Mouse (Mus musculus) adrenal gland, postnatal 10 days (tissue): Measurements from ENCODE around the gene Cavin4. TPM values are rescaled to one million over a fixed set of nuclear protein-coding genes. Genes with fewer than 3 reads are reported as not detected.

Source experiments
- DNase-seq: peaks from one replicate; pipeline ENCODE4 v3.0.0; 2021; ENCODE audit warnings: mixed read lengths
- long read RNA-seq, 2 experiments: library from polyadenylated mRNA; stranded (forward); transcript quantifications; one replicate each; pipeline ENCODE4 v2.0.0; 2021
- total RNA-seq, 2 experiments: library from RNA; stranded (reverse); gene quantifications; 2 replicates each; pipeline ENCODE4 v1.2.3; 2021

Cavin4 gene
- total RNA-seq: 10 to 100 TPM in 1 of 2 experiments, 1 to 10 TPM in 1; 3.6 to 14.0 TPM
- long read RNA-seq, experiment 1, partial matches to known transcripts: 0 of 2 reads
- long read RNA-seq, experiment 1, other reads (novel, unspliced or antisense): 0 of 2 reads
- long read RNA-seq, experiment 2, partial matches to known transcripts: 0 of 3 reads
- long read RNA-seq, experiment 2, other reads (novel, unspliced or antisense): 0 of 3 reads

DNA sequence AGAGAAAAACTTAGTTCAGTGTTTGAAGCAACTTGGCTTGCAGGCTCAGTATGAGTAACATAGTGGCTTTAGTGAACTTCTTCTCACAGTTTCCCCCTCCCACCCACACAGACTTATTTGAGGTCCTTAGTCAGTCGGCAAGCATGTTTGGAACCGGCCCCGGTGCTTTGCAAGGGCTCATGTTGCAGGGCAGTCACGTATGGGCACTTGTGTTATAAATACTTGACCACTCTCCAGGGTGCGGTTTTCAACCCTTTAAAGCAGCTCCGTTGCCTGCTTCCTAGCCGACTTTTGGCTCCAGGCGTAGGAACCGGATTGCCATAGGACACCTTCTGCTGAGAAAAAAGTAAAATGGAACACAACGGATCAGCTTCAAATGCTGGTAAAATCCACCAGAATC lies at the start of gene Cavin4:
Gene Cavin4 (plus strand): TSS at position 244 of the 400 bp plus-strand sequence.
- no peak for DNase-seq

DNA sequence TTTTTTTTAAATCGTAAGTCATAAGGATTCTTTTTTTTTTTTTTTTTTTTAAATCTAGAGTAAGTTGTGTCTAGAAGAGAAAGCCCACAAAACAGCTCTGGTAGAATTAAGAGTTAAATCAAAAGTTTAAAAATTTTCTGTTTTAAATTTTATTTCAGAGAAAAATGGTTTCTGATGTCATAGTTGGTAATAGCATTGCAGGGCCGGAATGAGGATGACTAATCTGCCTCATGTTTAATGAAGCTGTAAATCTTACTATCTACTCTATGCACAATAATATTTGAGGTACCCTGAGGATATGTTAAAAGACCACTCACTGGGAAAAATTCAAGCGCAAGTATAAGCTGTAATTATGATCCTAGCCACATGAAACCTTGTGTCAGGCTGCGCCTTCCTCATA lies 47.8 kb upstream of the Cavin4 start:
- DNase-seq: no peak

DNA sequence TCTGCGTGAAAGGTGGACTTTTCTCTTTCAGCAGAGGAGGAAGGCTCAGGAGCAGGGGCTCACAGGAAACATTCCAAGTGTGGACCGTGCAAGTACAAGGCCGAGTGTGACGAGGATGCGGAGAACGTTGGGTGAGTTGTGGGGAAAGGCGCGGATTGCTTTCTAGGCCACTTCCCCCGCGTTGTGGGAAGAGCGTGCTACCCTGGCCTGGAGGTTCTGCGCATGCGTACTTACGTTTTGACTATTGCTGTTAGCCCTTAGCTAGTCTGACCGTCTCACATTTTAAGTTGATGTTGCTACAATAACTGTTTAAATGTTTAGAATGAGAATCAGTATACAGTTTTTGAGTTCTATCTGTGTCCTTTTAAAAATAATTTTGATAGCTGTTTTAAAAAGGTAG lies 46.1 kb upstream of the Cavin4 start:
- no peak for DNase-seq

DNA sequence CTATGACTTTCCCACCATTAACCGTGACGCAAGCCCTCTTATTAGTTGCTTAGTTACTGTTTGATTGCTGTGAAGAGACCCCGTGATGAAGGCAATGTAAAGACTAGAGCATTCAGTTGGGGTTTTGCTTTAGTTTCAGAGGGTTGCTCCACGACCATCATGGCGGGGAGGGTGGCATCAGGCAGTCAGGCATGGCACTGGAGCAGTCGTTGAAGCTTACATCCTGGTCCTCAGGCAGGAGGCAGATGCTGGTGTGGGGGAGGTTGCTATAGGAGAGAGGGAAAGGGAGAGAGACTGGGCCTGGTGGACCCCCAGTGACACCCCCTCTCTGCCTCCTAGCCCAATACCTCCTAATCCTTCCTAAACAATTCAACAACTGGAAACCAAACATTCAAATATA lies 43.2 kb upstream of the Cavin4 start:
- no peak for DNase-seq

DNA sequence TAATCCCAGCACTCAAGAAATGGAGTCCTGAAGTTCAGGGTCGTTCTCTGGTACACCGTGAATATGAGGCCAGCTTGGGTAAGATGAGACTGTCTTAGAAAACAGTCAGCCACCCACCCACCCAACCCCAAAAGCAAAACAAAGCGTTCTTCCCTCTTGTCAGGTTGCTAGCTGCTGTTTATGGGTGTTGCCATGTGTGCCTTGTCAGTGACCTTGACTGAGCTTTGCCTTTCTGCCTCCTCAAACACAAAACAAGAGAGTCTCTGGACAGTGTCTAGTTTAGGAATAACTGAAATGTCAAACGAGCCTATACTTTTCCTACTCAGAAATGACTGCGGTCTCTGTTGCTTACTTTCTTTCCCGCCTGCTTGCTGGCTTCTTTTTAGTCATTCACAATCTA lies 41.1 kb upstream of the Cavin4 start:
- DNase-seq: no peak

DNA sequence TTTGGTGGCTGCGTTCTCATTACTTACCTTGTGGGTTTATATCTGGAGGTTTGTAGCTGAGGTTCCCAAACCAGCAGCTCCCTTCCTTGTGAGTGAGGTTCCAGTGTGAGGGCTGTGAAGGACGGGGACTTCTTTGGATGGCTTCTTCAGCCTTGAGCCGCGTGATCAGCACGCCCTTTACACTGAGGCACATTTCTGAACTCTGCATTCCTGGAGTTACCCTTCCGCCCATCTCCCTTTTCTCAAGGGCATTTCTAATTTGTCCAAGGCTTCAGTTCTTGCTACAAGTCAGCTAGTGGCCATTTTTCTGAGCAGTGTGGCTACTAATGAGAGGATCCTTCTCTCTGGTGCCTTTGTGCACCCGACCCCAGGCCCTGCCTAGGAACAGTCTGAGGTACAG lies 40.4 kb upstream of the Cavin4 start:
- no peak for DNase-seq

DNA sequence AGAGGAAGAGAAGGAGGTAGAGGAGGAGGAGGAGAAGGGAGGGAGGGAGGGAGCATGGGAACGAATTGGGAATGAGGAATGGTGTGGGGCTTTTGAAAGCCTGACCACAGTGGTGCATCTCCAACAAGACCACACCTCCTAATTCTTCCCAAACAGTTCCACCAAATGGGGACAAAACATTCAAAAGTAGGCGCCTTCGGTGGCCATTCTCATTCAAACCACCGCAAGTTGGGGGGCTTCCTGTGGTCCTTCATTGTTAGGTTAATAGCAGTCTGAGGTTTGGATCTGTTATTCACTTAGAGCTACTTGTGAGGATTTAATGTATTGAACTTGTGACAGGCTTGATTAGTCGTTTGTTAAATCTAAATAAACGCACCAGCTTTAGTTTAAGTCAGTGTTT lies 38.4 kb upstream of the Cavin4 start:
- DNase-seq: no peak

DNA sequence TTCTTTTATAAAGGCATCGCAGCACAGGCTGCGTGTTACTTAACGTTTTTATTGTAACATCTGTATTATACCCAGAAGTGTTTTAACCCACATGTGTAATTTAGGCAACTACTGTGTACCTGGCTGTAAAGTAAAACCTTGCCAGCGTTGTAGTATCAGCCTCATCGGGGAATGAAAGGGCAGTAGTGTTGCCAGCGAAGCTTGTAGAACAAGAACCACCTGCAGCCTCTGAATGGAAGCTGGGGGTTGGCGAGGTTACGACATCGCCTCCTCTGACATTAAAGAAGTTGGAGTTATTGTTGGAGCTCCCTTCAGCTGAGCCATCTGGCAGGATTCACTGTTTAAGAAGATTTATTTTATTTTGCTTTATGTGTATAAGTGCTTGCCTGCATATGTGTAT lies 37.5 kb upstream of the Cavin4 start:
- no peak for DNase-seq

DNA sequence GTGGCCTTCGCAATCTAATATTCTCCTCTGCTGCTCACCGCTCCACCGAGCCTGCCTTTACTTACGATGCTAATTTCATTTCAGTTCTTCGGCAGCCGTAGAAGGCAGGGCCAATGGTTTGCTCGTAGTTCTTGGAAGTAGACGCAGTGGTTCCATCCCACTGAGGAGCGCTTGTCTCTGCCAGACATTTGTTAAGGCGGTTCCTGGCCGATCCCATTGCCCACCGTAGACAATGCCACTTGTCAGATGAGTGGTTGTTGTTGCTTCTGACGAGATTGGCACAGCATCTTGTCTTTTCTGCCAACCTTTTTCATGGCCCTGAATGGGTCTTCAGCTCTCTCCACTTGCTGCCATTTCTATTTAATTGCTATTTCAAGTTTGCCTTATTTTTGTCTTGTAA lies 33.9 kb upstream of the Cavin4 start:
- DNase-seq: no peak

DNA sequence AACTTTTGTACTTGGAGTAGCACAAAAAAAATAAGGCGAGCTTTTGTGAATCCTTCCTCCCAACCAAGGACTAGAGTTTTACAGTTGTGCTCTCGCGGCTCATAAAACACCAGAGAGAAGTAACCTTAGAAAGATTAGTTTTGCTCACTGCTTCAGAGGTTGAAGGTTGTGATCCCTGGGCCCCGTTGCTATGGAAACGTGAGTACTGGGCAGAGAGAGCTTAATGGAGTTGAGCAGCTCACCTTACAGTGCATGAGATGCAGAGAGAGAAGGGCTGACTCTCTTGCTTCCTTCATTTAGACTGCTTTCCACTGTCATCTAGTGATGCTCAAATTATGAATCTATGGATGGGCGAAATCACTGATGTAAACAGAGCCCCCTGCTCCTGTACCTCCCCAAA lies 29.8 kb upstream of the Cavin4 start:
- DNase-seq: no peak

DNA sequence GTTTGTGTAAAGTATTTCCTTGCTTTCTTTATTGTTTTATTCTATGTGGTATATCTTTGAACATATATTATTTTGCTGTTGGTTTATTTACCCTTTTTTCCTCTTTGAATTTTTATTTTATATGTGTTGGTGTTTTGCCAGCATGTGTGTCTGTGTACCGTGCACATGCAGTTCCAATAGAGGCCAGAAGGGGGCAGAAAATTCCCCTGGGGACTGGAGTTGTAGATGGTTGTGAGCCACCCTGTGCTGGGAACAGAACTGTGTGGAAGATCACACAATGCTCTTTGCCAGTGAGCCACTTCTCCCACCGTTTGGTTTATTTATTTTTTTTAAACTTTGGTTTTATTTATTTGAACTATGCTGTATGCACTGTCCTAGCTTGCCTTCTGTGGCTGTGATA lies 29.3 kb upstream of the Cavin4 start:
- DNase-seq: peak; percentile 12

DNA sequence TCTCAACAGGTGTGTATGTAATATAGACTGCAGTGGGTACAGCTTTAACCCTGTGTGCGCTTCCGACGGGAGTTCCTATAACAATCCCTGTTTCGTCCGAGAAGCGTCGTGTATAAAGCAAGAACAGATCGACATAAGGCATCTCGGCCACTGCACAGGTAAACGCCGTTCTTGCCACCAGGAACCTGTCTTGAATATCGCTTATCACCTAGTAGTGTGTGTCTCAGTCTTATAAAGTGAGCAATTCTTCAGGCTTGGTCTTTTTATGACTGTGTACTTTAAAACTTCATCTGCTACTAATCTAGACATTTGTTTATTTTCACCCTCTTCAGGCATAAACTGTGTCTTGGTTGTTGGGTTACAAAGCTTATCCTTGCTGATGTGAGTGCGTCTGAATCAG lies 26.5 kb upstream of the Cavin4 start:
- DNase-seq: no peak

DNA sequence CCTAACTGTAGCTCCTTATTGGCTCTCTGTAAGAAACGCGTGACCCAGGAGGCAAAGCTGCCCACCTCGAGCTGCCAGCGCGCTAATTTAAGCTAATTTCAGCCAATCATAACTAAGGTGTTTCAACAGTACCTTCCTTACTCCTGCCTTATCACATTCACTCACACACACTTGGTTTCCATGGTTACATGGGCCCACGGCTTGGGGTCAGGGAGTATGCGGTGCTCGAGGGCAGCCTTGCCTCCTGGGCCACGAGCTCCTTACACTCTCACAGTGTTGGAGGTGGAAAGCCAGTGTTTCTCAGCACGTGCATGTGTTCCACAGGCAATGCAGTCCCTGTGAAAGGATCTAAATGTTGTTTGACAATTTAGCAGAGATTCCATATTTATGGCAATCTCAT lies 25.2 kb upstream of the Cavin4 start:
- DNase-seq: no peak

DNA sequence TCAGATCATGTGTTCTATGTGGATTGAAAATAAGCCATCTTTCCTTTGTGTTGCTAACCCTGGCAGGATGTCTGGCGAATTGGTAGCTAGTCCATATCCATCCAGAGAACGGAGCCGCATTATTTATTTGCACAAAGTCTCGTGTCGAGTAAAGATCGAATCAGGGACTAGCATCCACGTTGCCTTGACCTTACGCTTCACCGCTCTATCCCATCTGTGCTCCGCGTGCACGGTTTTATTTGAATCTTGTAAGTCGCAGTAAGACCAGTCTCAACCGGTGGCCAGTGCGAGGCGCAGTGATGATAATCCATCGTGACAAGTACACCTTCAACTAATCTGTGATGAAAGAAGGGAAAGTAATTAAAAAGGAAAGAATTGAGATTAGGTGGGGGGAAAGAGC lies 23.8 kb upstream of the Cavin4 start:
- DNase-seq: no peak

DNA sequence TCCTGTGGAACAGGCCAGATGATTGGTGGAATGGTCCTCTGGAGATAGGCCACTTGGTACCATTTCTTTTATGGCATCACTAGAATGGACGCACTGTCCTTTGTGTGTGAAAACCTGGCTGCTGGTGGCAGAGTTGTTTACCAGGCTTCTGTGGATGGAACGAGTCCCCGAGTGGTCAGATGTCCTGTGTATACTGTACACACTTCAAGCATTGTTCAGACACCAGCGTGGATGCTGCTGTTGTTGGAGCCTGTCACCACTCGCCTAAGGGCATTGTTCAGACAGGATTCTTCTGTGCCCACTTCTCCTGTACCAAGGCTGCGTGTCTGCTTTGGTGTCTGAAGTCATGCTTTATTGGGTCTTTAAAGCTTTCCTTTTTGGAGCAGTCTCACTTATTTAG lies 19.5 kb upstream of the Cavin4 start:
- no peak for DNase-seq

DNA sequence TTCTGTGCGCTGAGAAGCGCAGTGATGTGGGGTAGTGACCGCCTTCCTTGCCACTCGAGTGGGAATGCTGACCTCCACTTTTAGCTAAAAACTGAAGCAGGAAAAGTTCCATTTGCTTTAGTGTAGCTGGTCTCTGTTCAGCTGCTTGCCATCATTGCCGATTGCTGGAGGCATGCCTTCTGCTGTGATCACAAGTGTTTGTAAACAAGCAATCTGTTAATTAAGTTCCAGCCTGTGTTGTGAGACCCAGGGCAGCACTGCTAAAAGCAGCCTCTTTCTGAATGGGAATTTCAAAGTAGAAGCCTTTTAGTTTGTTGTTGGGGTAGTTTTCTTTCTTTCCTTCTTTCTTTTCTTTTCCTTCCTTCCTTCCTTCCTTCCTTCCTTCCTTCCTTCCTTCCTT lies 17.2 kb upstream of the Cavin4 start:
- no peak for DNase-seq

DNA sequence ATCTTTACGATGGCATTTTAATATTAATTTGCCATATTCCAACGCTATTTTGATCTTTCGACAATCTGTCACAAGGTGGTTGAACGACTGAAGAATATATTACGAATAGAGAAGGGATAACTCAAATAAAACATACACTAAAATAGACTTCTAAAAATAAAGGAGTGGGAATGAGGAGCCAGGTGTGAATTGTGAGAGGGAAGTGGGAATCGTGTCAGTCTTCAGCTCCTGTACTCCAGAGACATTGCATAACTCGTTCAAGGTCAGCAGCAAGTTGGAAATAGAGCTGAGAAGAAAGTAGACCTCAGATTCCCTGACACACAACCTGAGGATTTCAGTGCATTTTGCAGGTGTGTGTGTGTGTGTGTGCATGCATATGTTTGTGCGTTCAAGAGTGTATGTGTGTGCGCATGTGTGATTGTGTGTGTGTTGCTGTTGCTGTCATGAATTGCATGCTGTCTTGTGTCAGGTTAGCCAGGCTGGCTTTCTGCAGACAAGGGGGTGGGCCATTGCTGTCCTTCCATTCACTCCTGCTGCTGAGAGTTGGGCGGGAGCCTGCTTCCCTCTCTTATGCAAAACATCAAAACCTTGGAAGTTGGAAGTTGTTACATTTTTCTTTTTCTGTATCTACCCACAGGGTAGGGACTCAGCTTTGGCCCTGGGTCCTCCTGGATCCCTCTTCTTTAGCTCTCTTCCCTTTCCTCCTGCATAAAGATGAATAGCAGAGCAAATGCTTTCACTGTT lies 12.5 kb upstream of the Cavin4 start:
- DNase-seq: no peak

DNA sequence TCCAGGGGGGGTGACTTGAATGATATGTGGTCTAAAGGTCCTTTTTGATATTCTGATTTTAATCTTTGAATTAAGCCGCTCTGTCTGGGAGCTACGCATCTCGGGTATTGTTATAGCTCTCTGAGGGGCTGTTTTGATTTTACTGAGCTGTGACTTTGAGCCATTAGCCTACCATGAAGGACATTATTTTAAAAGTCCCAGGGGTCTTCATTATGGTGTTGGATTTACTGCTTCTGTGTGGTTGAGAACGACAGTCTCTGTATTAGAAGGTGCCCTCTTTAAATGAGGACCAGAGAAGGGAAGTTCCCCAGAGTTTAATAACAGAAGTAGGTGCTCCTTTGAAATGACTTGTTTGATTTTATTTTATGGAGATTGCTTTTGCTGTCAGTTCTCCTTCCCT lies 9.2 kb upstream of the Cavin4 start:
- DNase-seq: no peak

DNA sequence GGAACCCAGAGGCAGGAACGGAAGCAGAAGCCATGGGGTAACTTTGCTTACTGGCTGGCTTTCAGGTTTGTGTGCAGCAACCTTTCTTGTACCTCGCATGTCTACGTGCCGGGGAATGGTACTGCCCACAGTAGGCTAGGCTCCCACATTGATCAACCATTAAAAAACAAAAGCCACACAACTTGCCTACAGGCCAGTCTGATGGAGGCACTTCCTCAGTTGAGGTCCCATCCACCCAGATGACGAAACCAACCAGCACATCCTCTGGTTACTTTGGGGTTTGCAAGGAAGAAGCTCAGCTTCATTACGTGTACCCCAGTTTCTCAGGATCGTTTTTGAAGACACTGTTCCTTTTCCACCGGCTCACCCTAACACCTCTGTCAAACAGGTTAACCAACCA lies 6.8 kb upstream of the Cavin4 start:
- no peak for DNase-seq

DNA sequence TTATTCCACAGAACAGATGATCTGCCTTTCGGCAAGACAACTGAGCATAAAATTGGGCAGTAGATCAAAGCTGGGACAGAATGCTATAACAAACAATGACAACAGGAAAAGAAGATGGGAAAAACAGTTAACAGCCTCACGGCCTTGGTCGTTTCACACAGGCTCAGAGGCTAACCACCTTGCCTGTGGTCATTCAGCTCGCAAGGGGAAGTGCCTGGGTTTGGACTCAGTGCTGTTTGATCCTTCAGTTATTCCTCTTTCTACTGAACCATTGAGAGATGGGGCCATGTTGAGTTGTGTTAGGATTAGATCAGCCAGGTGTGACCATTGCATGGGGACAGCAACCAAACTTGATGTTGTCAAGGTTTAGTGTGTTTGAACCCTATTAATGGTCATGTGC lies 3.2 kb upstream of the Cavin4 start:
- no peak for DNase-seq

DNA sequence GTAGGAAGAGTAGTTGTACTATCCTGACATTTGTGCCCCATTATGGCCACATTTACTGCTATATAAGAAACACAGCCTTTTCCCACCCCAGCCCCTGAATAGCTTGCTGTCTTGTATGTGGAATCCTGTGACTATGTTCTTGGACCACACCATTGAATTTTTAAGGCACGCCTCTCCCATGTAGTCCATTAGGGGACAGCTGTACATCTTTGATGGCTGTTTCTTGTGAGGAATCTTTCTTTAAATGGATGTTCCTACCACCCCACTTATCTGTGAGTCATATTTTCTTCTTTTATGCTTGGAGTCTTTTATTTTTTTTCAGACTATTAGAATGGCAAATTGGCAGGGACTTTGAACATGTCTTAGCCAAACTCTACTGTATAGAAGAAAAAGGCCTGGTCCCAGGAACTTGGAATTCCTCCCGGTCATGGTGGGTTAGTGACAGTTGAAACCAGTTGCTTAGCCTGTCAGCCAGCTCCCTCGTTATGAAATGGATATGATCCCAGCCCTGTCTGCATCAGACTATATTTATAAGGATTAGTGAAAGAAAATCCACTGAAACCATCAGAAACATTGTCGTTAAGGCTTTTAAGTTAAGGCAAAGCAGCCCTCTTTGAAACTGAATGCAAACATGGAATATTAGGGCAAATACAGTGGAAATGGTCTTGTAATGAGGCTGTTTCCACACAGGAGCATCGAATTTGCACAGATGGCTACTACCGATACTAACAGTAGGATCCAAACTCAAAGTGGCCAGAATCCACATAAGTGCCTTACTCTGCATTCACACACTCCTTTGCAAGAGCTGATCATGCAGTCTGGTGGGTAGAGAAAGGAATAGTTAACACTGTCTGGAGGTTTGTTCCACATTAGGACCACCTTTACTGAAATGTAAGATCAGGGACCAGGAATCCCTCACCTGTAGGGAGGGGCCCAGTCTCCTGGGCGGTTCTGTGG lies 2.4 kb upstream of the Cavin4 start:
- no peak for DNase-seq

DNA sequence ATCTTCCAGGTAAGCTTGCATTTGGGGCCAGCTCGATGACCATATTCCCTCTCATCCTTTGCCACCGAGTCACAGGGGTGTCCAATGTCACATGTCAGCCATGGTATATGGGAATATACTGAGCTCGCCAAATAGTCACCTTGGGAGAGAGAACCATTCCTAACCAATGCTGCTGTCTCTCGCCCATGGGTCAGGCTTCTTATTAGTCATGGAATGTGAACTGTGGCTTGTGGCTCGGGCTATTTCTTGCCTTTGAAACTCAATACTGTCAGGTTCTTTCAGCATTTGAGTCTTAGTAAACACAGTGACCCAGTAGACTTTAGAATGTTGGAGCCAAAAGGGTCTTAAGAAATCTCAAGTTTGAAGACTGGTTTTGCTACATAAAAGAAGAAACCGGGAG lies 707 bp downstream of the Cavin4 start:
- no peak for DNase-seq

DNA sequence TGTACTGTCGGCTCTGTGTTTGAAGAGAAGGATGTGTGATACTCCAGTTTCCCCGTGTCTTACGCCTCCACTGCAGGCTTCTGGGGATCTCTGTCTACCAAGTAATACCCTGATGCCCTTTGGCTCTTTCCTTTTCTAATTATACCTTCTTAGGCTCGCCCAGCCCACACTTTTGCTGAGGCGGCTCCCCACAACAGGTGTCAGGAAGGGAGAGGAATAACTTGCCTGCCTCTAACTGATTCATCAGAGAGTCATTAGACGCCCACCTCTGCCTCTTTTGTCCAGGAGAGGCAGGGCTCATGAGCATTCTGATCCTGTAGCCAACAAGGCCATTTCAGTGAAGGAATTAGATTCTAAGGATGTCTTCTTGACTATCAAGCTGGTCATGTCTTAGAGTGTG lies 4.0 kb downstream of the Cavin4 start:
- no peak for DNase-seq
